Mouse (Mus musculus) adrenal gland, adult 8-10 months (tissue): ENCODE measurements around the gene Matn3. TPM values are rescaled to one million over a fixed set of nuclear protein-coding genes. Genes with fewer than 3 reads are reported as not detected.
"Not testable (repeated sequence)": the region's sequence is repeated elsewhere in the genome, so short reads cannot be mapped to it uniquely, and the experiment has no call there.

ENCODE experiments used
- DNase-seq: peaks from one replicate; pipeline ENCODE4 v3.0.0; 2022
- total RNA-seq, 4 experiments: library from RNA; stranded (reverse); gene quantifications; 2 replicates each; pipeline ENCODE4 v1.2.4; 2022

The Matn3 gene
- total RNA-seq, 4 experiments from 2014 or later = not detected

GRCm38 (mm10) chr12:8936210-8936609 lies 11.5 kb upstream of the Matn3 start:
- not testable (repeated sequence) for DNase-seq

DNA sequence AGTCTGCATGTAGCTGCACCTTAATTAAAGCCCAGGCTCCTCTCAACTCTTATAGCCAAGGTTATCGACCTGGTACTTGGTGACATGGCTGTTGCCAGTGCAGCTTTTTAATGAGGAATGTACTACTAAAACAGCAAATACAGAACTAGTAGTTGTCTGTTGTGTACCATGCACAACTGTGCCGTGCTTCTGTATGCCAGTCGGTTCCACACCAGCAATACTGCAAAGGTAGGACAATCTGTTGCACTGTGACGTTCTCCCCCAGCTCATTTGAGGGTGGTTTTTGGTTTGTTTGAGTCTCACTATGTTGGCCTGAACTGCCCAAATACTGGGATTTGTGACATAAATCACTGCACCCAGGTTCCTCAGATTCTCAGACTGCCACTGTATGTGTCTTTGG lies 8.2 kb upstream of the Matn3 start:
- DNase-seq = no peak

DNA sequence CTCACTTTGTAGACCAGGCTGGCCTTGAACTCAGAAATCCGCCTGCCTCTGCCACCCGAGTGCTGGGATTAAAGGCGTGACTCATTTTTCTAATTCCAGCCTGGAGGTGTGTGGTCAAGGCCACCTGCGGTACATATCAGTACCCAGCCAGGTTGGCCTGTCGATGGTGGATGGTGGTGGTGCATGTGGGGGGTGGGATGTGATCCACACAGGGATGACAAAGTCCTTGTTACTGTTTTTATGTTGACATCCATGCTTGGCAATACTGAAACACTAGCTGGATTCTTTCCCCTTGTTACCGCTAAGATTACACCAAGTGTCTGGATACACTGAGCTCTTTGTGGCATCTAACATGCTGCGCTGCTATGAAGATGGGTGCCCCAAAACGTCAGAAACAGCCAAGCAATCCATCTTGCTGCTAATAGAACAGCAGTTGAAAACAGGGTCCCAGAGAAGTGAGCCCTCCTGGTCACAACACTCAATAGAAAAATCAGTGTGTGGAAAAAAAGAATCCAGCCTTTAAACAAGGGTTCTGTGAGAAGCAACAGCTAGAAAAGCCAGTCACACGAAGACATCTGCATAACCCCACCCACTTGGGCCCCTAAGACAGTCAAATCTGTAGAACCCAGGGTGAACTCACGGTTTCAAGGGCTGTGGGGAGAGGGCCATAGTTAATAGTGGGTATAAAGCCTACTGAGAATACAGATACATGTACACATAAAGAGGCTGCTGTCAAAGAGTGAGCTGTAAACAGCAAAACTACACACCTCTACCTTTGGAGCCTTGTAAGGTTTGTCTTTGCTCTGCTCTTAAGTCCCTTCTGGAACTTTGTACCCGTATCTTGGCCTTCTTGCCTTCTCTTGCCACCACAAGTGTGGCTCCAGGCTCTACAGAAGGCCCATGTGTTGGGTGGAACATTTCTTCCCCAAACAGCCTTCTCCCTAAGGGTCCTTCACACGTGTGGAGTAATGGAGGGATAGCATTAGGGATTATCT lies 7.4 kb upstream of the Matn3 start:
- no peak for DNase-seq

- no peak for DNase-seq
Observed at GRCm38 (mm10) chr12:8941131-8941615, 6.6 kb upstream of the Matn3 start.

- no peak for DNase-seq
Observed at GRCm38 (mm10) chr12:8941699-8942392, 5.9 kb upstream of the Matn3 start.

GRCm38 (mm10) chr12:8947163-8947562 lies 566 bp upstream of the Matn3 start:
- DNase-seq = no peak

DNA sequence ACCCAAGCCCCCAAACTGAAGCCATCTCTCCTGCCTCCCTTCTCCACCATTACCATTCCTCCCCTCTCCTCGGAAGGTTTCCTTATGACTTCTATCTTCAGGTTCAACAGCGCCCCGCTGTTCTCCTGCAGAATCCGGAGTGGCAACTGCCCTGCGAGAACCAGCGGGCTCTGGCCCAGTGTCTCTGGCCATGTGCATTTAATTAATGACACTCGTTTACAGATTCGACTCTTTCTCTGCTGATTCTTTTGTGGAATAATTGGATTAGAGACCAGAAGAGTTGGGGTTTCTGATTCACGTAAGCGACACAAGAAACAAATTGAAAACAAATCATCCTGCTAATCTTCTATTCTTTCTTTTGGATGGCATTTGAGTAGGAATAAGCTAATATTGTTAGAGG lies 5.4 kb downstream of the Matn3 start:
- no peak for DNase-seq

DNA sequence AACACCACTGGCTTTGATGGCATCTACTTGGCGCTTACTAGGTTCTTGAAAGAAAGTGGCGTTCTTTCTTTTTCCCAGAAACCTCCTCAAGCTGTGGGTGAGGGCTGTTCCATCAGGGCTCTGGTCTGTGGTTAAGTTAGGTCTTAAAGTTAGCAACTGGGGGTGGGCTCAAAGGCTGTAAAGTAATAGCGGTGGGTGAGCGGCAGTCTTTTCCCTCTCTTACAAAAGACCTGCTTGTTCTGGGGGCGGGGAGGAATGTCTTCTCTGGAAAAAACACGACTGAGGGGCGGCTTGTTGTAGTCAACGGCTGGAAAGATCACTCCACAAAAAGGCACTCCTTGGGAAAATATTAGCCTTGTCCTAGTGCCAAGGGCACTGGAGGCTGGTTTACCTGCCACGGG lies 6.4 kb downstream of the Matn3 start:
- DNase-seq = no peak

- peak; percentile 9 for DNase-seq
Observed at GRCm38 (mm10) chr12:8961607-8962316, 14.0 kb downstream of the Matn3 start.

DNA sequence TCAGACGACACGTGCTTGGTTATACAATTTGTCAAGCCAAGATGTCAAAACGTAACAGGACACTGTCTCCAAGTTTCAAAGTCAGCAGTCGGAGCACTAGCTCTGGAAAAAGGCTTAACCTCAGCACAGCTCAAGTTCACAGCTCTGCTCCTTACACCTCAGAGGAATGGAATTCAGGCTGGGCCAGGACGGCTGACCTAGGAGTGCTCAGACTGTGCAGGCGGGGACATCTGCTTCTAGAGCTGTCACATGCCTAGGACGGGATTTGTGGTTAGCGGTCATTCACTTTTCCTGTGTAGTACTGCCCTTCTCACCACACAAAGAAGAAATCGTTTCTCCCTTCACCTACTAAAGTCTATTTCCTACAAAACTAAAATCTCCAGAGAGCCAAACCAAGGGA lies 22.1 kb downstream of the Matn3 start:
- peak; percentile 42 for DNase-seq

DNA sequence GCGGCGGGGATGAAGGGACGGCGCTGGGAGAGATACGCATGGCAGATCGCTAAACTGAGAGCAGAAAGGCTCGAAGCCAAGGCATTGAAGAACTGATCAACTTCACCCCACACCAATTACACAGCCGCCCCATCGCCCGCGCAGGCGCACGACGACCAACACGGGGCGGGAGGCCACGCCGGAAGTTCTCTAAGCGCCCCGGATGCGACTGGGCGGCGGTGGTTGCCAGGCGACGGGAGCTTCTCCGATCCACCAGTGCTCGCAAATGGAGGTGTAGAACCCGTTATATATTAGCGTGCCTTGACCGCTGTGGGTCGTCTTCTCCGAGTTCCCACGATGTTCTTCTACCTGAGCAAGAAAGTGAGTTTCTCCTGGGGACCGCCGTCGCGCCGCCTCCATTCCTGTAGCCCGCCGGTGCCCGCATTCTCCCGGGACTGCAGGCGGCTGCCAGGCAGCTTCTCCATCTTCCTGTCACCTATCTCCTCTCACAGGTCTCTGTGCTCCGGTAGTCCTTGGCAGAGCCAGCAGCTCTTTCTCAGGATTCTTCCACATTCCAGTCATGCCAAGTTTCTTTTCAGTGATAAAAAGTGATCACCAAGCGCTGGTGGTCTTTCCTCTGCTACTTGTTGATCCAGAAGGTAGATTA lies 26.2 kb downstream of the Matn3 start, which contains the start of gene Wdr35:
Wdr35 (plus strand) TSS at position 73 of the 646 bp plus-strand sequence.
- DNase-seq = peak; percentile 87

DNA sequence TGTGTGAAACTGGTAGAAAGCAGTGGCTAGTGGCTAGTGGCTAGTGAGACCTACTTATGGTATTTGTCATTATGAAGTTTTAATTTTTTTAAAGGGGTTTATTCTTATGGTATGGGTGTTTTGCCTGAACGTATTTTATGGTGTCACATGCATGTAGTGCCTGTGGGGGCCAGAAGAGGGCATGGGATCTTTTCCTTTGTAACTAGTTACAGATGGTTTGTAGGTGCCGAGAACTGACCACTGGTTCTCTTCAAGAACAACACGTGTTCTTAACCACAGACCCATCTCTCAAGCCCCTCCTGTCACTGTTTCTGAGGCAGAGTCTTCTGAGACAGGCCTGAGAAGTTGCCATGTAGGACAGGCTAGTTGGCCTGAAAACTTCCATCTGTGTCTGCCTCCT lies 27.3 kb downstream of the Matn3 start:
- no peak for DNase-seq

DNA sequence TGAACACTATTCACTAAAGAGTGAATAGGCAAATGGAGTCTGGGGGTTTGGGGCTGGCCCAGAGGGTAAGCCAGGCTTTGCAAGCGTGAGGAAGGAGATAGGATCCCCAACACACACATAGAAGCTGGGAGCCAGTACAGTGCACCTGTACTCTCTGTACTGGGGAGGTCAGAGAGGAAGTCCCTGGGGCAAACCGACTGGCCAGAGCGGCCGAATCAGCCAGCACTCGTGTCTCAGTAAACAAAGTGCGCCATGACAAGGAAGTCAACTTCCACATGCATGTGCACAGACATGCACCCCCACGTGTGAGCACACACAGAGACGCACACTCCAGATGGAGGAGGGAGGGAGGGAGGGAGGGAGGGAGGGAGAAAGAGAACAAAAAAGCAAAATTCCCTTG lies 45.5 kb downstream of the Matn3 start:
- no peak for DNase-seq

GRCm38 (mm10) chr12:8998318-8998717 lies 50.6 kb downstream of the Matn3 start:
- DNase-seq = no peak

DNA sequence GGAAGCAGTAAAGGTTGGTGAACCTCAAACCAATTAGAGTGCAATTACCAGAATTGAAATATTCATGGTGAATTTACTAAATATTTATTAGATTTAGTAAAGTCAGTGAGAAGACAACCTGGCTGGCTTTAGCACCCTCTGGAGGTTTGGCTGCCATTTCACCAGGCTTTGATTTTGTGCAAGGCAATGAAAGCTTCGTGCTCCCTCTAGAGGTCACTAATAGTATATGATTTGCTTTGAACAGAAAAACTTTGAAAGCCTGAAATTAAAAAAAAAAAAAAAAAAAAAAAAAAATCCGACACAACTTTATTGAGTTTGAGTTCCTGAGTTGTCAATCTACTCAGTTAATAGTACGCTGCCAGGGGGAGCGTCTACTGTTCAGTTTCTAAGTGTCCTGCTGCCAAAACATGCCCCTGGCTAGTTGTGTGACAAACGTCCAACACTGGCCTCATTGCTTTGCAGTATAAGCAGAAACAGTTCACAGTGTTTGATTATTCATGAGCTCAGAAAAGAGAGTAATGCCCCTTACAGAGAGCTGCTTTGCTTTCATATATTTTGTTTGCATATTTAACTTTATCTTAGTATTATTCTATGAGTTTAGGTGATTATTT lies 54.4 kb downstream of the Matn3 start:
- DNase-seq = peak; percentile 36

DNA sequence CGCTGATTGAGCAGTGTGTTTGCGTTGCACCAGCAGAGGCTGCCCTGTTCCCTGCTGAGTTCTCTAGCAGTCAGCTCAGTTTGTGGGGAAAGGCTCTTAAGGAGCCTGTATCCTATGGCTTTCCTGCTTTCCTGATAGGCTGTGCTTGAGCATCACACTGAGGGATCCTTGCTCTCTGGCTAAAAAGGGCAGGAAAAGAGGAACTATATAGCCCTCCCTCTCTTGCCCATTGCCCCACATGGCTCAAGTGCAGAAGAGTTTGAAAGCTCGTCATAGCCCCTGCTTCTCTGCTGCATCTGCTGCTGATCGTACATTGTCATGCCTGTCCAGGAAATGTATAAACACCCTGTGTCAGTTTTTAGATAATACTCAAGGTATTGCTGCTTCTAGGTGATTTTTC lies 59.4 kb downstream of the Matn3 start:
- DNase-seq = no peak

DNA sequence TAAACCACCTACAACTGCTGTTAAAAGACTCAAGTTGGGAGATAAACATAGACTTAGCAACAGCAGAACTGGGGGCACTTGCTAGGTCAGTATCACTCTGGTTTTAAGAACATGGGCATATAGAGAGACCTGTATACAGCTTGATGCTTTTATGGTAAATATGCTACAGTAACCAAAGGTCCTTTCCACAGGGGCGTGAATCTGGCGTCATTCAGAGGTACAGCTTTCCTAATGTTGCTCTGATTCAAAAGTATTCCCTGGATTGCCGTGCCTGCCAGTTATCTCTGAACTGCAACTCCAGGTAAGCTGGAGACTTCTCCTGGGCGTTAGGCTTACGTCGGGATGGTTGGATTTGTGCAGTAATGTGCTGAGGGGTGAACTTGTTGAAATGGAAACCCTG lies 60.1 kb downstream of the Matn3 start:
- no peak for DNase-seq

GRCm38 (mm10) chr12:9010311-9010710 lies 62.6 kb downstream of the Matn3 start:
- DNase-seq = no peak

DNA sequence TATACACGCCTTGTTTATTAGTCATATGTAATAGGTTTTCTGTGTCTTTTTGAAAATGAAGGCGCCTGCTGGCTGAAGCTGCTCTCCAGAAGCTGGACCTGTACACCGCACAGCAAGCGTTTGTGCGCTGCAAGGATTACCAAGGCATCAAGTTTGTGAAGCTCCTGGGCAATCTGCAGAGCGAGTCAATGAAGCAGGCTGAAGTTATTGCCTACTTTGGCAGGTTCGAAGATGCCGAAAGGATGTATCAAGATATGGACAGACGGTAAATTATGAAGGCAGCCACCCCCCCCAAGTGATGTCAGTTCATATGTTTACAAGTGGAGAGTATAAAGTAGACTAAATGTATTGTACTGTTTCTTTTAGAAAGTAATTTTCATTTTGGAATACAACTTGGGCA lies 68.6 kb downstream of the Matn3 start:
- DNase-seq = no peak

GRCm38 (mm10) chr12:9020431-9020830 lies 72.7 kb downstream of the Matn3 start:
- no peak for DNase-seq

DNA sequence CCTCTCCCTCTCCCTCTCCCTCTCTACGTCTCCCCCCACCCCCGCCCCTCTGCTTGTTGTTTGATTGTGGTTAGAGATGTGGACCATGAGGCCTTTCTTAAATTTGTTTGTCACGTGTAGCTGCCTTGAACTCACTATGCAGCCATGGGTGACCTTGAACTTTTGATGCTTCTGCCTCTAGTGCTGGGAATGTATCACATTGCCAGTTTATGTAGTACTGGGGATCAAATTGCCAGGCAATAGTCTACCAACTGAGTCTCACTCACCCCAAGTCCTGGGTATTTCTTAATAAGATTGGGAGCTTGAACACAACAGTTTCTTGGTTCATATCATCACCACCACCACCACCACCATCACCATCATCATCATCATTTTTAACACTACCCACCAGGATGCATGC lies 73.3 kb downstream of the Matn3 start:
- no peak for DNase-seq
